Mouse (Mus musculus) megakaryocyte progenitor cell, adult 5-6 weeks (primary cell): Measurements from ENCODE around the gene Dtx3. TPM values are rescaled to one million over a fixed set of nuclear protein-coding genes. Genes with fewer than 3 reads are reported as not detected.

Experiments
- ATAC-seq: replicated peaks from 2 replicates; pipeline ENCODE4 v1.8.0; 2016; ENCODE audit warnings: mild to moderate bottlenecking, moderate TSS enrichment, inconsistent platforms; ENCODE audit not compliant: poor library complexity
- total RNA-seq, 2 experiments: library from RNA; stranded (forward) in 1 of 2; stranded (reverse) in 1 of 2; fragments of 157-497, 149-512 nt in 1 of 2; fragments of 200-1000 nt in 1 of 2; gene quantifications; 2 replicates each; pipeline versions ENCODE4 v1.2.3 to v1.2.4; 2015 to 2017

Dtx3 gene
- total RNA-seq, 2 experiments from 2014 or later = 18.0 to 23.8 TPM

DNA sequence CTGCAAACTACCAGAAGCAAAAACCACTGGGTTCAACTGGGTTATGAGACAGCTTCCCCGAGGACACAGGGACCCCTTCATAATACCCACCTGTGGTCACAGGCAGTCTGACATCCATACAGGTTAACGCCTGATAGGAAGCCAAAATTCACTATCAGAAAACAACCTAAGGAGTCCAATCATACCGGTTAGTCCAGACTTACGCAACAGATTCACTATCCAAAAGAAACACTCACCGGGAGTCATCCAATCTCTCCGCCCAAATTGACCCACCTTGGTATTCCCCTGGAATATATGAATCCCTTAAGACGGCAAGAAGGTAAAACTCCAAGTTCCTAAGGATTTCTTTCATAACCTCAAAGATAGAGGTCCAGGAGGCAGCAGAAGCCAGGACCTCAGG lies 51.0 kb downstream of the Dtx3 start:
- ATAC-seq = no peak

DNA sequence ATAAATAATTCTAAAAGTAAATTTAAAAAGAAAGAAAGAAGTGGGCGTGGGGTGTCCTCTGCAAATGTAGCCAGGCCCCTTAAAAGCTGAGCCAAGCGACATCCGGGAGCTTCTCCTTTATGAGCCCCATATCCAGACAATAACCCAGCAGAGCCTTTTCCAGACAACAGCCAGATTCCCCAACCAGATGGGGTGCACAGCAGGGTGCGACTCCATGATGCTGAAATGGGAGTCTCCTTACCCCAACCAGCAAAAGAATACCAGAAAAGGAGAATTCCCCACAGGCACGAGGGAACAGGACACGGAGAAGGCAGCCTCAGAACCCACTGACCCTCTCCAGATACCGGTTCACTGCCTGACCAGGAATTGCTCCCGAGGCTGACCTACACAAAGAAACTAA lies 52.3 kb downstream of the Dtx3 start:
- no peak for ATAC-seq

DNA sequence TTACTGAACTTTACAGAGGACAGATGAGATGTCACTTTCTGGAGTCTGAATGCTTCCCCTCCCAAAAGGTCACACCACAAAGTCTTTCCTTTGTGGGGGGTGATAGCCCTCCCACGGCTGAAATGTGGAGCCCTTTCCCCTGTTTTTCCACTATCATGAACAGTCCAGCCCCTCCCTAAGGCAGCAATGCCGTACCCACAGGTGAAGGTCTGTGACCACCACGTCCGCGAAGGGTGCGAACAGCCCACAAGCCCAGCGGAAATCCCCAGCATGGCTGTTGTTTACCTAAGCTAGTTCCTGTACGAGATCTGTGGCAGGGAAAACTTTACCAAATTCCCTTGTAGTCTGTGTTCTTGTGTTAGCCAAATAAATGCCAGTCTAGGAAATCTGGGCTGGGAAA lies 54.0 kb downstream of the Dtx3 start:
- ATAC-seq = no peak

- ATAC-seq = no peak
These were observed 54.6 kb downstream of the Dtx3 start for GRCm38 (mm10) chr10:127140971-127141370.

Other genes with a start within 250 kb of the Dtx3 start
- 40.3 and 42.1 TPM in 2 replicates for gene Ctdsp2, start 217.0 kb downstream of the Dtx3 start, total RNA-seq (2015)
- 16.1 and 20.9 TPM in 2 replicates for gene Ctdsp2, start 217.0 kb downstream of the Dtx3 start, total RNA-seq (2017)
- not detected in 2 replicates for gene Avil, start 195.0 kb downstream of the Dtx3 start, total RNA-seq (2015)
- gene Avil, start 195.0 kb downstream of the Dtx3 start, total RNA-seq (2017) = 0.03 TPM in 1 of 2 replicates, not detected in the other
- 46.6 and 48.6 TPM in 2 replicates for gene Tsfm, start 164.9 kb downstream of the Dtx3 start, total RNA-seq (2015)
- gene Tsfm, start 164.9 kb downstream of the Dtx3 start, total RNA-seq (2017) = 42.8 and 45.6 TPM in 2 replicates
- gene Mettl1, start 154.3 kb downstream of the Dtx3 start, total RNA-seq (2015) = 36.5 and 46.6 TPM in 2 replicates
- gene Mettl1, start 154.3 kb downstream of the Dtx3 start, total RNA-seq (2017) = 22.7 and 30.9 TPM in 2 replicates
- 0.07 TPM in 1 of 2 replicates, not detected in the other for gene Eef1akmt3, start 154.2 kb downstream of the Dtx3 start, total RNA-seq (2015)
- not detected in 2 replicates for gene Eef1akmt3, start 154.2 kb downstream of the Dtx3 start, total RNA-seq (2017)
- 0.10 TPM in 1 of 2 replicates, not detected in the other for gene Cyp27b1, start 147.5 kb downstream of the Dtx3 start, total RNA-seq (2015)
- gene Cyp27b1, start 147.5 kb downstream of the Dtx3 start, total RNA-seq (2017) = 0.30 TPM in 1 of 2 replicates, not detected in the other
- 0.05 and 0.10 TPM in 2 replicates for gene March9, start 135.5 kb downstream of the Dtx3 start, total RNA-seq (2015)
- gene March9, start 135.5 kb downstream of the Dtx3 start, total RNA-seq (2017) = 0.08 TPM in 1 of 2 replicates, not detected in the other
- gene Cdk4, start 132.2 kb downstream of the Dtx3 start, total RNA-seq (2015) = 781 and 827 TPM in 2 replicates
- 536 and 567 TPM in 2 replicates for gene Cdk4, start 132.2 kb downstream of the Dtx3 start, total RNA-seq (2017)
- 93.8 and 97.5 TPM in 2 replicates for gene Tspan31, start 125.5 kb downstream of the Dtx3 start, total RNA-seq (2015)
- gene Tspan31, start 125.5 kb downstream of the Dtx3 start, total RNA-seq (2017) = 67.2 and 73.0 TPM in 2 replicates
- gene Agap2, start 120.4 kb downstream of the Dtx3 start, total RNA-seq (2015) = 5.3 and 9.7 TPM in 2 replicates
- gene Agap2, start 120.4 kb downstream of the Dtx3 start, total RNA-seq (2017) = 37.4 and 41.4 TPM in 2 replicates
- 40.1 and 43.7 TPM in 2 replicates for gene Os9, start 74.6 kb downstream of the Dtx3 start, total RNA-seq (2015)
- 192 and 207 TPM in 2 replicates for gene Os9, start 74.6 kb downstream of the Dtx3 start, total RNA-seq (2017)
- gene B4galnt1, start 30.5 kb downstream of the Dtx3 start, total RNA-seq (2015) = 212 and 219 TPM in 2 replicates
- gene B4galnt1, start 30.5 kb downstream of the Dtx3 start, total RNA-seq (2017) = 122 and 139 TPM in 2 replicates
- gene Slc26a10, start 15.1 kb downstream of the Dtx3 start, total RNA-seq (2015) = not detected in 2 replicates
- gene Slc26a10, start 15.1 kb downstream of the Dtx3 start, total RNA-seq (2017) = 0.84 and 0.87 TPM in 2 replicates
- gene Arhgef25, start 5.6 kb downstream of the Dtx3 start, total RNA-seq (2015) = 1.7 and 3.1 TPM in 2 replicates
- gene Arhgef25, start 5.6 kb downstream of the Dtx3 start, total RNA-seq (2017) = 3.0 and 5.3 TPM in 2 replicates
- 9.7 and 11.2 TPM in 2 replicates for gene Pip4k2c, start 15.9 kb upstream of the Dtx3 start, total RNA-seq (2015)
- 11.4 and 12.1 TPM in 2 replicates for gene Pip4k2c, start 15.9 kb upstream of the Dtx3 start, total RNA-seq (2017)
- gene Kif5a, start 67.6 kb upstream of the Dtx3 start, total RNA-seq (2015) = 0.05 and 0.25 TPM in 2 replicates
- 0.04 and 0.20 TPM in 2 replicates for gene Kif5a, start 67.6 kb upstream of the Dtx3 start, total RNA-seq (2017)
- gene Dctn2, start 70.6 kb upstream of the Dtx3 start, total RNA-seq (2015) = 63.6 and 66.8 TPM in 2 replicates
- 87.4 and 101 TPM in 2 replicates for gene Dctn2, start 70.6 kb upstream of the Dtx3 start, total RNA-seq (2017)
- gene Mbd6, start 93.3 kb upstream of the Dtx3 start, total RNA-seq (2015) = 41.9 and 44.0 TPM in 2 replicates
- 4.1 and 6.8 TPM in 2 replicates for gene Mbd6, start 93.3 kb upstream of the Dtx3 start, total RNA-seq (2017)
- 88.3 and 93.1 TPM in 2 replicates for gene Mars, start 116.1 kb upstream of the Dtx3 start, total RNA-seq (2015)
- gene Mars, start 116.1 kb upstream of the Dtx3 start, total RNA-seq (2017) = 196 and 210 TPM in 2 replicates
- gene Arhgap9, start 126.2 kb upstream of the Dtx3 start, total RNA-seq (2015) = 37.1 and 38.0 TPM in 2 replicates
- gene Arhgap9, start 126.2 kb upstream of the Dtx3 start, total RNA-seq (2017) = 37.3 and 39.5 TPM in 2 replicates
- gene Gli1, start 146.2 kb upstream of the Dtx3 start, total RNA-seq (2015) = not detected in 2 replicates
- not detected in 2 replicates for gene Gli1, start 146.2 kb upstream of the Dtx3 start, total RNA-seq (2017)
- gene Inhbe, start 158.7 kb upstream of the Dtx3 start, total RNA-seq (2015) = 0.02 TPM in 1 of 2 replicates, not detected in the other
- gene Inhbe, start 158.7 kb upstream of the Dtx3 start, total RNA-seq (2017) = not detected in 2 replicates
- gene Inhbc, start 174.7 kb upstream of the Dtx3 start, total RNA-seq (2015) = not detected in 2 replicates
- not detected in 2 replicates for gene Inhbc, start 174.7 kb upstream of the Dtx3 start, total RNA-seq (2017)
- 61.4 and 90.3 TPM in 2 replicates for gene R3hdm2, start 184.6 kb upstream of the Dtx3 start, total RNA-seq (2015)
- gene R3hdm2, start 184.6 kb upstream of the Dtx3 start, total RNA-seq (2017) = 37.4 TPM in 2 replicates